Mouse (Mus musculus): Measurements from ENCODE around the gene Lrp8. TPM values are rescaled to one million over a fixed set of nuclear protein-coding genes. Genes with fewer than 3 reads are reported as not detected.

Lrp8 gene
- polyA plus RNA-seq, 1 experiment from 2014 or later, result 0.82 TPM

DNA sequence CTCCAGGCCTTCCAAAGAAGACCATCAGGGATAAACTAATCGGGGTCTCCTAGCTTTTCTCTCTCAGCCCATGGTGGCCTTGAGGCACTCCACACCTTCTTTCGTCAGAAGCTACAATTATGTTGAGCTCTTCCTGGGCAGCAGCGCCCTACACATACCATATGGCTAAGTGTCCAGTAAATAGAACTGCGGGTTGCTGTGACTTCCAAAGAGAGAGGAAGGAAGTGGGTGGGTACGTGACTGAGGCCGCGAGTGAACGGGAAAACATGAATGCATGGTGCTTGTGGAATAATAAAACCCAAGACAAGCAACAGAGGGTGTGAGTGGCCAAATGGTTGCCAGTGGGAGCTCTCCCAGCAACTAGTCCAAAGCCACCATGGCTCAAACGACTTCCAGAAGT lies 47.6 kb downstream of the Lrp8 start:
- DNase-seq (ENCODE audit: low spot score) (no peak), ATAC-seq (replicated peaks; ENCODE audit: low FRiP score, low read depth) (no peak)
- no peak overlapping the region for H3K27ac ChIP-seq
- no peaks in the 10 kb centered on the region for H3K36me3 ChIP-seq (ENCODE audit: insufficient read depth, low read length)
- H3K4me2 ChIP-seq (ENCODE audit: low read length), result no peak overlapping the region
- no peaks in the 10 kb centered on the region for H3K9me3 ChIP-seq (replicated peaks; ENCODE audit: low read length)
- H3K4me1 ChIP-seq (replicated peaks; ENCODE audit: insufficient read depth, low read length), result no peaks in the 10 kb centered on the region
- H3K9ac ChIP-seq (ENCODE audit: low read depth, low read length), result no peak overlapping the region
- no peak for TF ChIP-seq CTCF (IDR thresholded peaks at IDR 0.05; ENCODE audit: low read depth)
- H3K27me3 ChIP-seq (ENCODE audit: insufficient read depth, low read length), result no peaks in the 10 kb centered on the region
- 48% methylated on average over 9 of the region's 9 CpGs for WGBS
- H3K4me3 ChIP-seq (replicated peaks; ENCODE audit: low read depth, low read length), result no peak overlapping the region

DNA sequence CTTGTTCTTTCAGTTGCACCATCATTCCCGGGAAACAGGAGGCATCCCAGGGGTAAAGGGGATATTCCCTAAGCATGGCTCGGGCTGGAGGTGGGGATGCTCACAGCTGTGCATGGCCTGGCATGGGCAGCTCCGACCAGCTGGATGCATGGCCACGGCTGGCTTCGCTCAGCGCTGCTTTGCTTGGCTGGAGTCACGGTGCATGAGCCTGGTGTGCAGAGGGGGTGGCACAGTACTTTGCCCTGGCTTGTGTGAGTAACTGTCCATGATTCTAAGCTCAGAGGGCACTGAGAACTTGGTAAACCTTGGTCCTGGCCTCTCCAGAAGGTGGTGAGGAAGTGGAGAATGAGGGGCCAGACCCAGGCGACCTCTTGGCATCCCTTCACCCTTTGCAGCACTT lies 48.0 kb downstream of the Lrp8 start:
- WGBS, result 76% methylated on average over 8 of the region's 8 CpGs

DNA sequence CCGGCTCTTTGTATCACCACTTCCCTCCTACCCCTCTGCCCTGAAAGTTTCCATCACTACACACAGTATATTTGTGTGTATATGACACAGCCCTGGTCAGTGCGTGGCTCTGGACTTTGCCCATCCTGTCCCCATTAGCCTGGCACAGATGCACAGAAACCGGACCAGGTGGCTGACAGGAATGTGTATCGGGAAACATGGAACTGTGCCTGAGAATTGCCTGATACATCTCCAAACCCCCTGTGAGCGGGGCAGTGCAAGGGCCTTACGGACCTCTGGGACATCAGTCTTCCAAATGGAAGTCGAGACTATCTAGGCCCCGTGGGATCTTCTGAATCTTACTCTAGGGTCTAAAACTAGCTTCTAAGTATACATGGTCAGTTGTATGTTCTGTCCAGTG lies 51.3 kb downstream of the Lrp8 start:
- Histone ChIP-seq H3K27me3 (ENCODE audit: insufficient read depth, low read length) (no peaks in the 10 kb centered on the region), H3K9ac (ENCODE audit: low read depth, low read length) (no peak overlapping the region), H3K4me2 (ENCODE audit: low read length) (no peak overlapping the region), H3K4me1 (replicated peaks; ENCODE audit: insufficient read depth, low read length) (no peaks in the 10 kb centered on the region), H3K9me3 (replicated peaks; ENCODE audit: low read length) (no peaks in the 10 kb centered on the region), H3K36me3 (ENCODE audit: insufficient read depth, low read length) (no peaks in the 10 kb centered on the region), H3K27ac (no peak overlapping the region), H3K4me3 (replicated peaks; ENCODE audit: low read depth, low read length) (no peak overlapping the region)
- DNase-seq (ENCODE audit: low spot score) (no peak), ATAC-seq (replicated peaks; ENCODE audit: low FRiP score, low read depth) (no peak)
- no peak for TF ChIP-seq CTCF (IDR thresholded peaks at IDR 0.05; ENCODE audit: low read depth)
- WGBS, result 86% methylated on average over 8 of the region's 8 CpGs

More for the DNA sequence above, 48.0 kb downstream of the Lrp8 start:
- no peaks in the 10 kb centered on the region for H3K27me3 ChIP-seq (ENCODE audit: insufficient read depth, low read length)
- H3K36me3 ChIP-seq (ENCODE audit: insufficient read depth, low read length), result no peaks in the 10 kb centered on the region
- H3K4me3 ChIP-seq (replicated peaks; ENCODE audit: low read depth, low read length), result no peak overlapping the region
- H3K4me2 ChIP-seq (ENCODE audit: low read length), result no peak overlapping the region
- no peak overlapping the region for H3K9ac ChIP-seq (ENCODE audit: low read depth, low read length)
- H3K4me1 ChIP-seq (replicated peaks; ENCODE audit: insufficient read depth, low read length), result no peaks in the 10 kb centered on the region
- H3K9me3 ChIP-seq (replicated peaks; ENCODE audit: low read length), result no peaks in the 10 kb centered on the region
- H3K27ac ChIP-seq, result no peak overlapping the region
- DNase-seq (ENCODE audit: low spot score) (no peak), ATAC-seq (replicated peaks; ENCODE audit: low FRiP score, low read depth) (peak; percentile 71)
- TF ChIP-seq CTCF (IDR thresholded peaks at IDR 0.05; ENCODE audit: low read depth), result no peak

DNA sequence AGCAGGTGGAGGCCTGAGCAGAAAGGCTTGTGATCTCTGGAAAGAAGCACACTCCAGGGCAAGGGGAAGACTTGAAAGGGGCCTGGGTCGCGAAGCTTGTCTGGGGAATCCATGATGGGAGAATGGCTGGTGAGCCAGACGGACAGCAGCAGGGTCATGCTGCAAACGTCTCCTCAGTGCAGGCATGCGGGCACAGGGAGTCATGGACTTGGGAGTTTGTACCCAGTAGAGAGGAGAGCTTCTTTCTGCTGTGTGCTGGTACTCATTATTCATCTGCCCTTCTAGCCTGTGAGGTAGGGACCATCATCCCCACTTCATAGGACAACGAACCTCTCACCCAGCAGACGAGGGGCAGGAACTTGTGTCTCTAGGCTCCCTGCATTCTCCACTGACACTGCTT lies 51.8 kb downstream of the Lrp8 start:
- 86% methylated on average over 7 of the region's 7 CpGs for WGBS
- H3K27ac ChIP-seq, result no peak overlapping the region
- no peaks in the 10 kb centered on the region for H3K4me1 ChIP-seq (replicated peaks; ENCODE audit: insufficient read depth, low read length)
- no peaks in the 10 kb centered on the region for H3K9me3 ChIP-seq (replicated peaks; ENCODE audit: low read length)
- no peak for TF ChIP-seq CTCF (IDR thresholded peaks at IDR 0.05; ENCODE audit: low read depth)
- ATAC-seq (replicated peaks; ENCODE audit: low FRiP score, low read depth) (no peak), DNase-seq (ENCODE audit: low spot score) (no peak)
- H3K4me2 ChIP-seq (ENCODE audit: low read length), result no peak overlapping the region
- no peaks in the 10 kb centered on the region for H3K36me3 ChIP-seq (ENCODE audit: insufficient read depth, low read length)
- H3K9ac ChIP-seq (ENCODE audit: low read depth, low read length), result no peak overlapping the region
- H3K27me3 ChIP-seq (ENCODE audit: insufficient read depth, low read length), result no peaks in the 10 kb centered on the region
- H3K4me3 ChIP-seq (replicated peaks; ENCODE audit: low read depth, low read length), result no peak overlapping the region

DNA sequence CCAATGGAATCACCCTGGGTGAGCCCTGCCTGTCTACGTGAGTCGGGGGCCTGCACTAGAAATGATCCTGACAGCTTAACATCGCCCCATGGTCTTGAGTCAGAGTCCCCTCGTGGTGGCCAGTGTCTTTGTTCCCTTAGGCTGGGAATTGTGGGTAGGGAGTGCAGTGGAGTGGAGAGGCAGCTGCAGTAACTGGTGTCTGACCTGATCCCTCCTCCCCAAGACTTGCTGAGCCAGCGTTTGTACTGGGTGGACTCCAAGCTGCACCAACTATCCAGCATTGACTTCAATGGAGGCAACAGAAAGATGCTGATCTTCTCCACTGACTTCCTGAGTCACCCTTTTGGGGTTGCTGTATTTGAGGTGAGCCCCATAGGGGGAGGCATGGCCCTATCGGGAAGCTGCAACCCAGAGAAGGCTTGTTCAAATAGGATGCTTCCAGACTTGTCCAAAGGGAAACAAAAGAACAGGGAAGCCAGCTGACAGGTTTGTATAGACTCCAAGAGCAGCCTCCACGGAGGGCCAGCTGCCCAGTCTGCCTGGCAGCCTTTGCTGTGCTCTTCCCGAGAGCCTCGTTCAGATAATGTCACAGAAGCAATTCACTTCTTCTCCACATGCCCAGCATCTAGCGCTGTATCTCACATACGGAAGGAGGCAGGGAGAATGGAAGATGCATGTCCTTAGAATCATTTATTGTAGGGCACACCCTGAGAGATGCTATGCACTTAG lies 55.1 kb downstream of the Lrp8 start:
- H3K27ac ChIP-seq, result no peak overlapping the region
- H3K27me3 ChIP-seq (ENCODE audit: insufficient read depth, low read length), result no peaks in the 10 kb centered on the region
- no peaks in the 10 kb centered on the region for H3K4me1 ChIP-seq (replicated peaks; ENCODE audit: insufficient read depth, low read length)
- H3K36me3 ChIP-seq (ENCODE audit: insufficient read depth, low read length), result no peaks in the 10 kb centered on the region
- DNase-seq (ENCODE audit: low spot score), result no peak
- no peak for ATAC-seq (replicated peaks; ENCODE audit: low FRiP score, low read depth)
- H3K4me3 ChIP-seq (replicated peaks; ENCODE audit: low read depth, low read length), result no peak overlapping the region
- H3K9ac ChIP-seq (ENCODE audit: low read depth, low read length), result no peak overlapping the region
- H3K9me3 ChIP-seq (replicated peaks; ENCODE audit: low read length), result no peaks in the 10 kb centered on the region
- 75% methylated on average over 11 of the region's 11 CpGs for WGBS
- H3K4me2 ChIP-seq (ENCODE audit: low read length), result no peak overlapping the region
- TF ChIP-seq CTCF (IDR thresholded peaks at IDR 0.05; ENCODE audit: low read depth), result no peak

DNA sequence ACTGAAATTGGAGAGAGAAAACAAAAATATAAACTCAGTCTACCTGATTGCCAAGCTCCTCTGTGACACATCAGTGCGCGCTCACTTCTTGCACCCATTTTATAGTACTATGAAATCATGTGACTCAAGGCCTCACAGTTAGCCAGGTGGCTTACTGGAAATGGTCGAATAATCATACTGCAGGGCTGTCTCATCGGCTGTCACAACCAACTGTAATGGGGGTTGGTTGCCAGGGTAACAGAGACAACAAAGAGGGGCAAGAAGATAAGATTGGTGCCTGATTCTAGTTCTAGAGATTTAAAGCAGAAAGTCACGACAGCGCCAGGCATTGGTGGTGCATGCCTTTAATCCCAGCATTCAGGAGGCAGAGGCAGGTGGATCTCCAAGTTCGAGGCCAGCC lies 56.9 kb downstream of the Lrp8 start:
- Histone ChIP-seq H3K9ac (ENCODE audit: low read depth, low read length) (no peak overlapping the region), H3K4me2 (ENCODE audit: low read length) (no peak overlapping the region), H3K27ac (no peak overlapping the region), H3K27me3 (ENCODE audit: insufficient read depth, low read length) (no peaks in the 10 kb centered on the region), H3K4me1 (replicated peaks; ENCODE audit: insufficient read depth, low read length) (no peaks in the 10 kb centered on the region), H3K9me3 (replicated peaks; ENCODE audit: low read length) (no peaks in the 10 kb centered on the region), H3K36me3 (ENCODE audit: insufficient read depth, low read length) (no peaks in the 10 kb centered on the region), H3K4me3 (replicated peaks; ENCODE audit: low read depth, low read length) (no peak overlapping the region)
- WGBS, result 91% methylated on average over 7 of the region's 7 CpGs
- TF ChIP-seq CTCF (IDR thresholded peaks at IDR 0.05; ENCODE audit: low read depth), result no peak
- DNase-seq (ENCODE audit: low spot score), result no peak
- ATAC-seq (replicated peaks; ENCODE audit: low FRiP score, low read depth), result no peak

DNA sequence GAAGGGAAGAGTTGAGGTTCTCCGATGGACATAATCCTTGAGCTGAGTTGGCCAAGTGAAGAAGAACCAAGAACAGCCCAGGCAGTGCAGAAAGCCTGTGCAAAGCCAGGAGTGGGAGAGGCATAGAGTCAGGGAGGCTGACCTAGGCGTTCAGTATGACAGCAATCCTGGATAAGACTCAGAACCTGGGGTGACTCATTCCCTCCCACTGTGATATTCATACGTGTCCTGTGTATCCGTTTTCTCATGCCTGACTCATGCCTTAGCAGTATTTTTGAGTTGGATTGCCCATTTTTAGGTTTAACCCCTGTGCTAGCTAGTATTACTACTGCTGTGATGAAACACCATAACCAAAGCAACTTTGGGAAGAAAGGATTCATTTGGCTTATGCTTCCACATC lies 62.8 kb downstream of the Lrp8 start:
- no peaks in the 10 kb centered on the region for H3K9me3 ChIP-seq (replicated peaks; ENCODE audit: low read length)
- DNase-seq (ENCODE audit: low spot score), result no peak
- no peak overlapping the region for H3K27ac ChIP-seq
- TF ChIP-seq CTCF (IDR thresholded peaks at IDR 0.05; ENCODE audit: low read depth), result no peak
- no peak overlapping the region for H3K4me3 ChIP-seq (replicated peaks; ENCODE audit: low read depth, low read length)
- H3K4me2 ChIP-seq (ENCODE audit: low read length), result no peak overlapping the region
- WGBS, result 86% methylated on average over 4 of the region's 4 CpGs
- H3K4me1 ChIP-seq (replicated peaks; ENCODE audit: insufficient read depth, low read length), result no peaks in the 10 kb centered on the region
- H3K27me3 ChIP-seq (ENCODE audit: insufficient read depth, low read length), result no peaks in the 10 kb centered on the region
- no peaks in the 10 kb centered on the region for H3K36me3 ChIP-seq (ENCODE audit: insufficient read depth, low read length)
- H3K9ac ChIP-seq (ENCODE audit: low read depth, low read length), result no peak overlapping the region
- ATAC-seq (replicated peaks; ENCODE audit: low FRiP score, low read depth), result no peak
